Mouse (Mus musculus) E14TG2a.4 (cell line): Measurements from ENCODE around the gene Src.

Experiments used
- CTCF ChIP-seq: conservative IDR thresholded peaks from 2 replicates; pipeline ENCODE4 v1.5.1; 2014; ENCODE audit warnings: low read length
- NANOG ChIP-seq: IDR thresholded peaks from 2 replicates; pipeline ENCODE4 v1.6.1; 2014; ENCODE audit warnings: borderline replicate concordance, low read length, mixed read lengths
- POU5F1 ChIP-seq: IDR thresholded peaks from 2 replicates; pipeline ENCODE4 v1.6.1; 2014; ENCODE audit warnings: low read length, borderline replicate concordance

GRCm38 (mm10) chr2:157418206-157418605, at the start of gene Src:
- TF ChIP-seq CTCF (no peak), POU5F1 (no peak), NANOG (no peak)
